Mouse (Mus musculus) embryonic fibroblast, embryonic 13.5 days (primary cell): Measurements from ENCODE around the gene Cd82.

ENCODE experiments used
- CTCF ChIP-seq: IDR thresholded peaks from 2 replicates; pipeline ENCODE4 v1.5.1; 2011; ENCODE audit warnings: mild to moderate bottlenecking, control low read depth, low read length, moderate library complexity, borderline replicate concordance; ENCODE audit not compliant: insufficient read depth
- POLR2A ChIP-seq: IDR thresholded peaks from 2 replicates; pipeline ENCODE4 v1.6.1; 2011; ENCODE audit warnings: low read depth, mild to moderate bottlenecking, control low read depth, low read length, moderate library complexity

DNA sequence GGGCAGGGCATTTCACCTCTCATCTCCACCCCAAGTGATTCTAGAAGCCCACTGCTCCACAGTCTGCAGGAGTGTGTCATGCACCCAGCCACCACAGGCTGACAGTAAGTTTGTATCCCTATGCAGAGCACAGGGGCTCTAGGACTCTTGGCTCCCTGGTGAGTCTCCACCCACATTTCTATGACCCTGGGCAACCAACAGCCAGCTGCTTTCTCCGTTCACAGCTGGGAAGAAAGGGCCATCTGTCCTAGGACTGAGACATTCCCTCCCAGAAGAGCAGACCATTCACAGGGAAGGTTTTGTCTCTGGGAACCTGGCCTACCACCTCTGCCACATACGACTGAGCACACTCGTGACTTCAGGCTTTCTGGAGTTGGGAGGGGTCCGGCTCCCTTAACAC is 37.1 kb downstream of the Cd82 start:
- TF ChIP-seq CTCF: no peak
- TF ChIP-seq POLR2A: no peak
